Comparison of ENCODE assay signal across 11 mouse cellular contexts in the genomic region with DNA sequence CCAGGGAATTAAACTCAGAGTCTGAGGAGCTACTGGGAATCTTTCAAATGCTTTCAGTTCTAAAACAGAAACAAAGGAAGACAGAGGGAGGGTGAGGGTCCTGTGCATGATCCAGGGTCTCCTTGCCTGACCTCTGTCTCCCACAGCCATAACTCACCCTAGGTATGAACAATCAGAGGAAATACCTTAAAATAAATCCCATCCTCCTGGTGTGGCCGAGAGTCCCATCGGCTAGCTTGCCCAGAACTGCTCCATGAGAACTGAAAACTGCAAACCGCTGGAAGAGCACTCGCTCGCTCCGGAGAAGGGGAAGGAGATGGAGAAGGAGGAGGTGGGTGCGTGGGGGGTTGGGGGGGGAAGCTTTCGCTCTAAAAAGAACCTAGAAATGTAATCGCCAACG. TPM values are rescaled to one million over a fixed set of nuclear protein-coding genes. Genes with fewer than 3 reads are reported as not detected.
DNase-seq lines count a peak whose midpoint lies in the region; ATAC-seq lines count a peak whose summit lies in the region.
"Had no signal": no experiment of that assay in that cellular context is flagged by ENCODE, and none has a peak within 500 bp of the region (broad histone marks: within the 10 kb centered on the region; RNA-seq: fewer than 3 reads in every experiment).

No protein-coding gene starts in this region.

- 0 out of 2 replicates have a peak overlapping the region, but pooled peaks have one; percentile 1 for H3K27ac ChIP-seq in embryonic facial prominence, embryonic 10.5 days (replicated peaks)
- H3K27ac ChIP-seq in intestine, embryonic 14.5 days (ENCODE audit: low read depth), result peak overlapping the region; percentile 97
- H3K27ac ChIP-seq in liver, embryonic 16.5 days (ENCODE audit: low read length), result no peak overlapping the region
- H3K27ac ChIP-seq: forebrain, embryonic 13.5 days had no signal

- peak overlapping the region; percentile 70 for H3K4me2 ChIP-seq in intestine, embryonic 14.5 days (ENCODE audit: low read length)
- no peak overlapping the region for H3K4me2 ChIP-seq in liver, embryonic 16.5 days (ENCODE audit: low read depth, low read length)
- H3K4me2 ChIP-seq: forebrain, embryonic 13.5 days had no signal

- WGBS in embryonic facial prominence, embryonic 10.5 days, result under 1% methylated on average over 10 of the region's 10 CpGs
- 17% methylated on average over 10 of the region's 10 CpGs for WGBS in intestine, embryonic 14.5 days
- WGBS in liver, embryonic 16.5 days (ENCODE audit: insufficient replicate concordance), result 29% methylated on average over 10 of the region's 10 CpGs

- no peaks in the 10 kb centered on the region for H3K36me3 ChIP-seq in embryonic facial prominence, embryonic 10.5 days (replicated peaks)
- H3K36me3 ChIP-seq in intestine, embryonic 14.5 days (ENCODE audit: control insufficient read depth, insufficient read depth, low read length), result 0 out of 2 replicates have a peak, but pooled peaks cover 9% of the 10 kb centered on the region
- no peaks in the 10 kb centered on the region for H3K36me3 ChIP-seq in liver, embryonic 16.5 days (ENCODE audit: control insufficient read depth, insufficient read depth)

- ATAC-seq in intestine, embryonic 14.5 days (replicated peaks; ENCODE audit: low FRiP score, low TSS enrichment, low read depth), result no peak
- no peak for ATAC-seq in liver, embryonic 16.5 days (ENCODE audit: low read depth)
- ATAC-seq: forebrain, embryonic 13.5 days had no signal

- H3K9ac ChIP-seq in intestine, embryonic 14.5 days (ENCODE audit: low read length), result peak overlapping the region; percentile 85
- H3K9ac ChIP-seq in liver, embryonic 16.5 days (ENCODE audit: low read depth, low read length), result peak overlapping the region; percentile 14; the same call in 1 of the 2 replicates
- H3K9ac ChIP-seq: forebrain, embryonic 13.5 days had no signal

- no peaks in the 10 kb centered on the region for H3K9me3 ChIP-seq in embryonic facial prominence, embryonic 10.5 days
- no peaks in the 10 kb centered on the region for H3K9me3 ChIP-seq in intestine, embryonic 14.5 days (ENCODE audit: control insufficient read depth, low read length)
- H3K9me3 ChIP-seq in liver, embryonic 16.5 days (replicated peaks; ENCODE audit: control insufficient read depth, low read length), result no peaks in the 10 kb centered on the region
- H3K9me3 ChIP-seq: forebrain, embryonic 13.5 days had no signal

- H3K4me3 ChIP-seq in embryonic facial prominence, embryonic 10.5 days, result peak overlapping the region; percentile 46
- H3K4me3 ChIP-seq in intestine, embryonic 14.5 days (ENCODE audit: low read depth, low read length), result peak overlapping the region; percentile 61
- H3K4me3 ChIP-seq in liver, embryonic 16.5 days (ENCODE audit: low read depth, low read length), result no peak overlapping the region
- H3K4me3 ChIP-seq: forebrain, embryonic 13.5 days had no signal

- H3K4me1 ChIP-seq in embryonic facial prominence, embryonic 10.5 days, result peaks cover 7% of the 10 kb centered on the region
- H3K4me1 ChIP-seq in intestine, embryonic 14.5 days (replicated peaks; ENCODE audit: control insufficient read depth, insufficient read depth, low read length), result peaks cover 39% of the 10 kb centered on the region
- H3K4me1 ChIP-seq in liver, embryonic 16.5 days (ENCODE audit: control insufficient read depth, low read depth, low read length), result peaks cover 3% of the 10 kb centered on the region; the same call in 1 of the 2 replicates
- H3K4me1 ChIP-seq: forebrain, embryonic 13.5 days had no signal

- peak; percentile 72 for DNase-seq in heart, adult 11 months
- no peak for DNase-seq in heart, adult 8-10 months (ENCODE audit: low spot score)
- DNase-seq in embryonic facial prominence, embryonic 10.5 days (ENCODE audit: low spot score), result no peak
- DNase-seq in intestine, embryonic 14.5 days (ENCODE audit: low spot score), result no peak
- DNase-seq in cerebellum, adult 9-11 months, result no peak
- no peak for DNase-seq in natural killer cell, adult 2 months (ENCODE audit: low spot score in 2 of 2)
- DNase-seq in adrenal gland, adult 2 months, result no peak

- H3K27me3 ChIP-seq in embryonic facial prominence, embryonic 10.5 days (replicated peaks; ENCODE audit: low read depth, poor library complexity, severe bottlenecking), result peaks cover 100% of the 10 kb centered on the region
- no peaks in the 10 kb centered on the region for H3K27me3 ChIP-seq in intestine, embryonic 14.5 days (replicated peaks; ENCODE audit: control insufficient read depth, insufficient read depth, low read length)
- H3K27me3 ChIP-seq in liver, embryonic 16.5 days (ENCODE audit: control insufficient read depth, insufficient read depth, low read depth, low read length), result peaks cover 78% of the 10 kb centered on the region

RNA-seq across cellular contexts. Expression of gene 5730596B20Rik, which starts 2.4 kb away (rescaled TPM):
- total RNA-seq in heart, adult 8-10 months (2022), result under 1 TPM in 1 of 4 experiments, not detected in 3; 0.06 TPM
- polyA plus RNA-seq in embryonic facial prominence, embryonic 10.5 days (2016; fragmentation: Nextera tagmentation; extraction: Ambion mirVana), result 0.12 and 0.64 TPM in 2 replicates
- 2.5 and 2.8 TPM in 2 replicates for polyA plus RNA-seq in intestine, embryonic 14.5 days (2014; fragmentation: Nextera tagmentation; extraction: Ambion mirVana)
- 0.04 and 0.05 TPM in 2 replicates for polyA plus RNA-seq in liver, embryonic 16.5 days (2015; fragmentation: Nextera tagmentation; extraction: Ambion mirVana)
- total RNA-seq in adrenal gland, adult 2 months (2021), result under 1 TPM; 0.35 to 0.41 TPM
- 0.02 and 0.04 TPM in 2 replicates for polyA plus RNA-seq in adrenal gland, adult 2 months (2012; rRNA removed)
- polyA plus RNA-seq: forebrain, embryonic 13.5 days; testis, adult 2 months had no signal

RNA-seq across cellular contexts. Expression of gene Hoxa4, which starts 11.9 kb away (rescaled TPM):
- total RNA-seq in heart, adult 8-10 months (2022), result under 1 TPM; 0.31 to 0.49 (median 0.38) TPM
- 0.09 TPM in 1 of 2 replicates, not detected in the other for polyA plus RNA-seq in embryonic facial prominence, embryonic 10.5 days (2016; fragmentation: Nextera tagmentation; extraction: Ambion mirVana)
- polyA plus RNA-seq in intestine, embryonic 14.5 days (2014; fragmentation: Nextera tagmentation; extraction: Ambion mirVana), result 7.5 and 7.7 TPM in 2 replicates
- polyA plus RNA-seq in liver, embryonic 16.5 days (2015; fragmentation: Nextera tagmentation; extraction: Ambion mirVana), result 0.07 and 0.13 TPM in 2 replicates
- 1 to 10 TPM; 2.2 to 6.3 TPM for total RNA-seq in adrenal gland, adult 2 months (2021)
- 0.99 and 4.0 TPM in 2 replicates for polyA plus RNA-seq in adrenal gland, adult 2 months (2012; rRNA removed)
- polyA plus RNA-seq: forebrain, embryonic 13.5 days had no signal

RNA-seq across cellular contexts. Expression of gene Hoxa2, which starts 15.1 kb away (rescaled TPM):
- total RNA-seq in heart, adult 8-10 months (2022), result under 1 TPM in 3 of 4 experiments, not detected in 1; 0.20 to 0.34 (median 0.22) TPM
- polyA plus RNA-seq in embryonic facial prominence, embryonic 10.5 days (2016; fragmentation: Nextera tagmentation; extraction: Ambion mirVana), result 8.7 and 16.7 TPM in 2 replicates
- polyA plus RNA-seq in intestine, embryonic 14.5 days (2014; fragmentation: Nextera tagmentation; extraction: Ambion mirVana), result 10.1 and 10.8 TPM in 2 replicates
- polyA plus RNA-seq in liver, embryonic 16.5 days (2015; fragmentation: Nextera tagmentation; extraction: Ambion mirVana), result 0.22 and 0.44 TPM in 2 replicates
- 1 to 10 TPM; 1.5 to 2.6 TPM for total RNA-seq in adrenal gland, adult 2 months (2021)
- 1.1 and 1.7 TPM in 2 replicates for polyA plus RNA-seq in adrenal gland, adult 2 months (2012; rRNA removed)
- polyA plus RNA-seq: forebrain, embryonic 13.5 days had no signal

RNA-seq across cellular contexts. Expression of gene Hoxa1, which starts 21.6 kb away (rescaled TPM):
- under 1 TPM in 2 of 4 experiments, not detected in 2; 0.16 to 0.19 TPM for total RNA-seq in heart, adult 8-10 months (2022)
- polyA plus RNA-seq in embryonic facial prominence, embryonic 10.5 days (2016; fragmentation: Nextera tagmentation; extraction: Ambion mirVana), result 0.57 and 0.62 TPM in 2 replicates
- 1.2 and 1.4 TPM in 2 replicates for polyA plus RNA-seq in intestine, embryonic 14.5 days (2014; fragmentation: Nextera tagmentation; extraction: Ambion mirVana)
- 0.20 TPM in 2 replicates for polyA plus RNA-seq in liver, embryonic 16.5 days (2015; fragmentation: Nextera tagmentation; extraction: Ambion mirVana)
- total RNA-seq in adrenal gland, adult 2 months (2021), result under 1 TPM; 0.52 to 0.86 TPM
- 0.47 and 0.68 TPM in 2 replicates for polyA plus RNA-seq in adrenal gland, adult 2 months (2012; rRNA removed)
- total RNA-seq: liver, adult 2 months had no signal
- polyA plus RNA-seq: forebrain, embryonic 13.5 days had no signal

RNA-seq across cellular contexts. Expression of gene Hoxa5, which starts 24.7 kb away (rescaled TPM):
- under 1 TPM; 0.41 to 0.69 (median 0.57) TPM for total RNA-seq in heart, adult 8-10 months (2022)
- polyA plus RNA-seq in embryonic facial prominence, embryonic 10.5 days (2016; fragmentation: Nextera tagmentation; extraction: Ambion mirVana), result 0.23 TPM in 1 of 2 replicates, not detected in the other
- 30.1 and 34.1 TPM in 2 replicates for polyA plus RNA-seq in intestine, embryonic 14.5 days (2014; fragmentation: Nextera tagmentation; extraction: Ambion mirVana)
- polyA plus RNA-seq in liver, embryonic 16.5 days (2015; fragmentation: Nextera tagmentation; extraction: Ambion mirVana), result 0.26 and 0.68 TPM in 2 replicates
- total RNA-seq in adrenal gland, adult 2 months (2021), result 10 to 100 TPM; 13.6 to 22.8 TPM
- polyA plus RNA-seq in adrenal gland, adult 2 months (2012; rRNA removed), result 12.9 and 16.3 TPM in 2 replicates
- polyA plus RNA-seq: forebrain, embryonic 13.5 days had no signal
